Mouse (Mus musculus) embryonic fibroblast, embryonic 13.5 days (primary cell): Measurements from ENCODE around the gene Tmem175.

Experiments used
- CTCF ChIP-seq: IDR thresholded peaks from 2 replicates; pipeline ENCODE4 v1.5.1; 2011; ENCODE audit warnings: mild to moderate bottlenecking, control low read depth, low read length, moderate library complexity, borderline replicate concordance; ENCODE audit not compliant: insufficient read depth
- POLR2A ChIP-seq: IDR thresholded peaks from 2 replicates; pipeline ENCODE4 v1.6.1; 2011; ENCODE audit warnings: low read depth, mild to moderate bottlenecking, control low read depth, low read length, moderate library complexity

DNA sequence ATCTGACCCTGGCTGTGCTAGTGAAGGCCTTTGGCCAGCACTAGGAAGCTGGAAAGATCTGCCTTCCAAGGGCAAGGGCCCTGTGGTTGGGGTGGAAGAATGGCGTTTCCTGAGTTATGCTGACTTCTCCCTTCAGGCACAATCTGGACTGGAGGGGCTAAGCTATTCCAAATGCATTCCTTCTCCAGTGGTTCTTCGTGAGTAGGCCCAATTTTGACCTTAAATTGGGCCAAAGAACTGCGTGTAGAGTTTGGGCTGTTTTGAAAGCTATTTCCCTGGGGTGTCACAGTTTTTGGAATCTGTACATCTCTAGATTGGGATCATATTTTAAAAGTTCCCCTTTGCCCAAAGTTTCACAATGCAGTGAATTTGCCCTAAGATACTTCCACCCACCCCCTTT lies 67.0 kb downstream of the Tmem175 start:
- TF ChIP-seq CTCF (no peak), POLR2A (no peak)
